Mouse (Mus musculus) intestine, embryonic 14.5 days (tissue): ENCODE data around the gene Gm21987. TPM values are rescaled to one million over a fixed set of nuclear protein-coding genes. Genes with fewer than 3 reads are reported as not detected.

Source experiments
- ATAC-seq: fragments of 200-750 bp; cut with Nextera tagmentation; replicated peaks from 2 replicates; pipeline ENCODE4 v1.8.0; 2017; ENCODE audit warnings: low read depth, moderate number of reproducible peaks, moderate TSS enrichment, moderate library complexity; ENCODE audit not compliant: low FRiP score, low TSS enrichment
- DNase-seq: peaks from one replicate; pipeline ENCODE4 v3.0.0-alpha.2; 2018; ENCODE audit warnings: low spot score
- H3K27ac ChIP-seq: fragments of 300-500 bp; sonication (generic); 2 replicates; pipeline ENCODE4 v1.5.1; 2014; ENCODE audit warnings: low read depth, mild to moderate bottlenecking, control low read depth
- H3K27me3 ChIP-seq: fragments of 300-500 bp; sonication (generic); replicated peaks from 2 replicates; pipeline ENCODE4 v1.6.1; 2014; ENCODE audit warnings: low read length, control low read depth; ENCODE audit not compliant: control insufficient read depth, insufficient read depth
- H3K36me3 ChIP-seq: fragments of 300-500 bp; sonication (generic); 2 replicates; pipeline ENCODE4 v1.6.1; 2014; ENCODE audit warnings: low read length, control low read depth; ENCODE audit not compliant: control insufficient read depth, insufficient read depth
- H3K4me1 ChIP-seq: fragments of 300-500 bp; sonication (generic); replicated peaks from 2 replicates; pipeline ENCODE4 v1.6.1; 2014; ENCODE audit warnings: low read length, control low read depth, mixed read lengths; ENCODE audit not compliant: control insufficient read depth, insufficient read depth
- H3K4me2 ChIP-seq: fragments of 300-500 bp; sonication (generic); 2 replicates; pipeline ENCODE4 v1.6.1; 2014; ENCODE audit warnings: low read length
- H3K4me3 ChIP-seq: fragments of 300-500 bp; sonication (generic); 2 replicates; pipeline ENCODE4 v1.5.1; 2014; ENCODE audit warnings: low read depth, low read length, control low read depth, mixed read lengths
- H3K9ac ChIP-seq: fragments of 300-500 bp; sonication (generic); 2 replicates; pipeline ENCODE4 v1.6.1; 2014; ENCODE audit warnings: mild to moderate bottlenecking, low read length
- H3K9me3 ChIP-seq: fragments of 300-500 bp; sonication (generic); 2 replicates; pipeline ENCODE4 v1.6.1; 2016; ENCODE audit warnings: low read length, control low read depth; ENCODE audit not compliant: control insufficient read depth
- WGBS: fragments of 180-500 bp; shearing (Covaris S2); extraction: QIAGEN DNeasy Blood & Tissue Kit; methylation state at CpG from one replicate; pipeline ENCODE4 v1.1.7; 2014; 5-methylcytosine and 5-hydroxymethylcytosine counted together
- polyA plus RNA-seq: library from polyadenylated mRNA; unstranded; fragments of >200 nt; fragmentation: Nextera tagmentation; extraction: Ambion mirVana; gene quantifications from 2 replicates; pipeline ENCODE4 v1.2.1, GENCODE M21; 2014

Gm21987 gene
- polyA plus RNA-seq, 1 experiment from 2014 or later, result 0.68 TPM

GRCm38 (mm10) chr16:38376841-38377249, 30.0 kb downstream of the Gm21987 start:
- 48% methylated on average over 8 of the region's 8 CpGs for WGBS
- Histone ChIP-seq H3K4me2 (peak overlapping the region; percentile 47), H3K4me3 (peak overlapping the region; percentile 14), H3K9me3 (no peaks in the 10 kb centered on the region), H3K4me1 (peaks cover 7% of the 10 kb centered on the region), H3K27me3 (no peaks in the 10 kb centered on the region), H3K27ac (peak overlapping the region; percentile 35; the same call in 1 of the 2 replicates), H3K36me3 (no peaks in the 10 kb centered on the region), H3K9ac (no peak overlapping the region; the same call in 1 of the 2 replicates)
- ATAC-seq (peak; percentile 45), DNase-seq (no peak)

GRCm38 (mm10) chr16:38377546-38377945, 30.7 kb downstream of the Gm21987 start:
- 82% methylated on average over 6 of the region's 6 CpGs for WGBS
- H3K9me3 ChIP-seq, result no peaks in the 10 kb centered on the region
- H3K27ac ChIP-seq, result no peak overlapping the region
- H3K9ac ChIP-seq, result no peak overlapping the region
- H3K4me1 ChIP-seq, result peaks cover 7% of the 10 kb centered on the region
- no peaks in the 10 kb centered on the region for H3K36me3 ChIP-seq
- no peak for DNase-seq
- ATAC-seq, result no peak
- H3K4me2 ChIP-seq, result no peak overlapping the region
- no peak overlapping the region for H3K4me3 ChIP-seq
- H3K27me3 ChIP-seq, result no peaks in the 10 kb centered on the region

GRCm38 (mm10) chr16:38378591-38378990, 31.8 kb downstream of the Gm21987 start:
- no peak for DNase-seq

GRCm38 (mm10) chr16:38379088-38379487, 32.2 kb downstream of the Gm21987 start:
- WGBS, result 36% methylated on average over 6 of the region's 6 CpGs
- DNase-seq (no peak), ATAC-seq (no peak)
- Histone ChIP-seq H3K4me3 (no peak overlapping the region), H3K27ac (no peak overlapping the region), H3K9me3 (no peaks in the 10 kb centered on the region), H3K27me3 (no peaks in the 10 kb centered on the region), H3K9ac (no peak overlapping the region), H3K4me1 (peaks cover 7% of the 10 kb centered on the region), H3K36me3 (no peaks in the 10 kb centered on the region), H3K4me2 (no peak overlapping the region)

More at GRCm38 (mm10) chr16:38378591-38378990, 31.8 kb downstream of the Gm21987 start:
- no peak for ATAC-seq
- no peaks in the 10 kb centered on the region for H3K9me3 ChIP-seq
- H3K27ac ChIP-seq, result no peak overlapping the region
- H3K36me3 ChIP-seq, result no peaks in the 10 kb centered on the region
- no peak overlapping the region for H3K4me3 ChIP-seq
- no peak overlapping the region for H3K9ac ChIP-seq
- no peaks in the 10 kb centered on the region for H3K27me3 ChIP-seq
- H3K4me2 ChIP-seq, result no peak overlapping the region
- H3K4me1 ChIP-seq, result peaks cover 7% of the 10 kb centered on the region
- 80% methylated on average over 6 of the region's 6 CpGs for WGBS

- Histone ChIP-seq H3K4me1 (peaks cover 7% of the 10 kb centered on the region), H3K9me3 (no peaks in the 10 kb centered on the region), H3K27ac (no peak overlapping the region), H3K36me3 (no peaks in the 10 kb centered on the region), H3K9ac (no peak overlapping the region), H3K4me3 (no peak overlapping the region), H3K27me3 (no peaks in the 10 kb centered on the region), H3K4me2 (no peak overlapping the region)
- WGBS, result 36% methylated on average over 3 of the region's 3 CpGs
- DNase-seq, result no peak
- ATAC-seq, result no peak
Measured at GRCm38 (mm10) chr16:38379493-38379892, 32.7 kb downstream of the Gm21987 start.

- no peak for ATAC-seq
- 94% methylated on average over 3 of the region's 3 CpGs for WGBS
Measured at GRCm38 (mm10) chr16:38379926-38380325, 33.1 kb downstream of the Gm21987 start.

GRCm38 (mm10) chr16:38383683-38384082, 36.8 kb downstream of the Gm21987 start:
- H3K27ac ChIP-seq, result no peak overlapping the region
- no peak overlapping the region for H3K9ac ChIP-seq
- H3K4me3 ChIP-seq, result no peak overlapping the region
- no peak for ATAC-seq
- H3K4me1 ChIP-seq, result no peaks in the 10 kb centered on the region
- H3K9me3 ChIP-seq, result no peaks in the 10 kb centered on the region
- H3K27me3 ChIP-seq, result no peaks in the 10 kb centered on the region
- DNase-seq, result no peak
- no peaks in the 10 kb centered on the region for H3K36me3 ChIP-seq
- WGBS, result 79% methylated on average over 2 of the region's 2 CpGs
- H3K4me2 ChIP-seq, result no peak overlapping the region

More at GRCm38 (mm10) chr16:38379926-38380325, 33.1 kb downstream of the Gm21987 start:
- Histone ChIP-seq H3K27ac (no peak overlapping the region), H3K27me3 (no peaks in the 10 kb centered on the region), H3K4me3 (no peak overlapping the region), H3K9ac (no peak overlapping the region), H3K9me3 (no peaks in the 10 kb centered on the region), H3K36me3 (no peaks in the 10 kb centered on the region), H3K4me1 (peaks cover 7% of the 10 kb centered on the region), H3K4me2 (no peak overlapping the region)
- no peak for DNase-seq

GRCm38 (mm10) chr16:38385184-38385634, 38.4 kb downstream of the Gm21987 start:
- no peak overlapping the region for H3K27ac ChIP-seq
- WGBS, result 87% methylated on average over 6 of the region's 6 CpGs
- H3K27me3 ChIP-seq, result no peaks in the 10 kb centered on the region
- ATAC-seq (no peak), DNase-seq (no peak)
- no peak overlapping the region for H3K4me2 ChIP-seq
- no peak overlapping the region for H3K9ac ChIP-seq
- H3K9me3 ChIP-seq, result no peaks in the 10 kb centered on the region
- H3K4me1 ChIP-seq, result no peaks in the 10 kb centered on the region
- no peaks in the 10 kb centered on the region for H3K36me3 ChIP-seq
- H3K4me3 ChIP-seq, result no peak overlapping the region

- no peak overlapping the region for H3K4me3 ChIP-seq
- no peaks in the 10 kb centered on the region for H3K27me3 ChIP-seq
- H3K4me1 ChIP-seq, result no peaks in the 10 kb centered on the region
- H3K9me3 ChIP-seq, result no peaks in the 10 kb centered on the region
- H3K9ac ChIP-seq, result no peak overlapping the region
- H3K36me3 ChIP-seq, result no peaks in the 10 kb centered on the region
- H3K4me2 ChIP-seq, result no peak overlapping the region
- DNase-seq (no peak), ATAC-seq (no peak)
- WGBS, result 96% methylated on average over 4 of the region's 4 CpGs
- no peak overlapping the region for H3K27ac ChIP-seq
Measured at GRCm38 (mm10) chr16:38385700-38386099, 38.9 kb downstream of the Gm21987 start.
